Mouse (Mus musculus): Measurements from ENCODE around the gene Gpr160.

The Gpr160 gene

GRCm38 (mm10) chr3:30855604-30856458, at the start of gene Gpr160:
Gpr160 (plus strand) TSS chr3:30855950.
- DNase-seq (ENCODE audit: low read depth, low spot score): peak; percentile 91

DNA sequence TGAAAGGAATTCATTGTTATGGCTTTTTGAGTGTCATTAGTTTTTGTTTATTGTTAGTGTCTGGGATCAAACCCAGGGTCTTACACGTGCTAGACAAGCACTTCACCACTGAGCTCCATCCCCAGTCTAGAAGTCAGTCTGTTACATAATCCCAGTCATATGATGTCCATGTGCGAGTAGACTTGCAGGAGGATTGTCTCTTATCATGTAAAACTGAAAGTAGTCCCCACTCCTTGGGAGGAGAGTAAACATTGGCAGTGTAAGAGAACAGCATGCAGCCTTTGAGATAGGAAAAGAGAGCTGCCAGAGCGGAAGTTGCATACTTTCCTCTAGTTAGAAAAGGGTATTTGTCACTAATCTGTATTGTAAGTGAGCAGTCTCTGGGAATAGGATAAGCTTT, 42.9 kb upstream of the Gpr160 start:
- DNase-seq (ENCODE audit: low read depth, low spot score): no peak

- no peak for DNase-seq (ENCODE audit: low read depth, low spot score)
Measured at GRCm38 (mm10) chr3:30818630-30819125, 37.1 kb upstream of the Gpr160 start.

DNA sequence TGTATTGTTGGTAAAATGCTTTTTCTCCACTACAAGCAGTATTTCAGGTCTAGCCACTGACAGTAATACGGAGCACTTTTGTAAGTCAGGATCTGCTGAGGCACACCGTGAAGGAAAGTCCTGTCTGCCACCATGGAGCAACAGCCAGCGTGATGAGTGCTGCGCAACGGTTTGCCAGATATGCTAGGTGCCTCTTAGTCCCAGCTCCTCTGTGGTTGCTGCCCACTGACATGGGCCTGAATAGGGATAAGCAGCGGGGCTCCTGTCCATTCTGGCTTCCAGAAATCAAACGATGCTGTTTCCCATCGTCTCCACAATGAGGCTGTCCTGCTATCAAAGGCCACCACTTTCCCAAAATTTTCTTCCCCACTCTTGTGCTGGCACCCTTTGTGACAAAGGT, 33.6 kb upstream of the Gpr160 start:
- DNase-seq (ENCODE audit: low read depth, low spot score): no peak

DNA sequence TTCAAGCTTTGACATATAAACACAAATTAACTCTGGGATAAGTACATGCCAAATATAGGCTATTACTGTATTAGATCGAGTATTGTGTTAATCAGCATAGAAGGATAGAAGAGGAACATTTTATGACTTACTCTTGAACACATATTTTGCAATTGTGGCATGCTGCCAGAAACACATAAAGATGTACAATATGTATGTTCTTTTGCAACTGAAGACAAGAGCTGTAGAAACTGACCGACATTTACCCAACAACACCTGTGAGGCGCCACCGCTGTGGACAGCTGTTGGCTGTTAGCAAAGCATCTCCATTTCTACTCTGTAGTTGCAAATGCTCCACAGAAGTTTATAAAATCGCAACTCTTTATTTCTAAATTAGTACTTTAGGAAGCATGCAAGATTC, 29.7 kb upstream of the Gpr160 start:
- DNase-seq (ENCODE audit: low read depth, low spot score): no peak

DNA sequence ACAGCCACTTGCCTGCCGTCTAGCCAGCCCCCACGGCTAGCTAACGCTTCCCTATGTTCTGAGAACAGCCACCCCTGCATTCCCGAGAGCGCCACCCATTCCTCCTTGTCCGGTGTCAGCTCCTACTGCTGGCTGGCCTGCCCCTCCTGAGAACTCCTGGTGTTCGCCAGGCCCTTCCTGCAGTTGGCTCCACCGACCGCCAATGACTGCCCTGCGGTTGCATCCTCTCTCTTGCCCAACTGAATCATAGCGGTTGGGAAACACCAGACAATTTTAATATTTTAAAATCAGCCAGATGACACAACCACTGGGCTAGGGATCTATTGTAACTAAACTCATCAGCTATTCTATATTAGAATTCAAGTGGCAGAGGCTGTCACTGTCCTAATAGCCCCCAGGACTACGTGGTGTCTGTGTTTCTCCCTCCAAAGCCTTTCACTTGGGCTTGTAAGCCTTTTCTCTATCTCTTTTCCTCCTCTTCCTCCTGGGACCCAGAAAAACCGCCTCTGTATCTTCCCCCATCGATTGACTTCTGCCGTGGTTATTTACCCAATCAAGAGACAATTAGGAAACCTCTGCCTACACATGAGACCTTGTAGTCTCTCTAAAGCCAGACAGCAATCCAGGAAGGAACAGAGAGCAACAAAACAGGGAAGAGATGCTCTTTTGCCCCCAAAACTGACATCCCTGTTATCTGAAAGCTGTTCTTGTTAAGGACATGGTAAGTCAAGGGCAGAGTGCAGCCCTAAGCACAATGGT, 23.7 kb upstream of the Gpr160 start:
- DNase-seq (ENCODE audit: low read depth, low spot score): no peak

DNA sequence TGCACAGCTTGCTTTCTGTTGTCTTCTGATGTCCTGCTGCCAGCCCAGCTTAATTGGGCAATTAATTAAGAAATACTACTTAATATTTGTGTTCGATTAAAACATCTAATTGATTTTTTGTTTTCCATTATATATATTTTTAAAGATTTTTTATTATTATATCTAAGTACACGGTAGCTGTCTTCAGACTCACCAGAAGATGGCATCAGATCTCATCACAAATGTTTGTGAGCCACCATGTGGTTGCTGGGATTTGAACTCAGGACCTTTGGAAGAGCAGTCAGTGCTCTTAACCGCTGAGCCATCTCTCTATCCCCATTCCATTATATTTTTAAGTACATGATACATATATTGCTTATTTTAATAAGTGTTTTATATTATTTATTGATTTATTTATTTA, 22.5 kb upstream of the Gpr160 start:
- no peak for DNase-seq (ENCODE audit: low read depth, low spot score)

- DNase-seq (ENCODE audit: low read depth, low spot score): no peak
Measured at GRCm38 (mm10) chr3:30845755-30846154, 10.0 kb upstream of the Gpr160 start.

DNA sequence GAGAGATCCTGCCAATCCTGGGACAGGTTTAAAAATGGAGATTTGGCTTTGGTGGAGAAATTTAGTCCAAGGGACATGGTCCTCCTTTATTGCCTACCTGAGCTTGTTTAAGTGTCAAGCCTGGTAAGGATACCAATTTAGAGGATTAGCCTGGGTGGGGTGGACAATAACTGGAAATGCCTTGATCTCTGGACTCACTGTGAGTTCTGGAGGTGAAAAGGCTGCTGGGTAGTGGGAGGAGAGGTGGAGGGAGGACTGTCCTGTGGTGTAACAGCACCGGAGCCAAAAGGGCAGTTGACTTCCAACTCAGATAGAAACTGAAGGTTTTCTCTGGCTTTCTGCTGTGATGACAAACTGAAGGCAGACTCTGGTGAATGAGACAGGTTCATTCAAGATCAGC, 8.3 kb upstream of the Gpr160 start:
- no peak for DNase-seq (ENCODE audit: low read depth, low spot score)

- DNase-seq (ENCODE audit: low read depth, low spot score): no peak
Measured at GRCm38 (mm10) chr3:30851422-30851821, 4.3 kb upstream of the Gpr160 start.

DNA sequence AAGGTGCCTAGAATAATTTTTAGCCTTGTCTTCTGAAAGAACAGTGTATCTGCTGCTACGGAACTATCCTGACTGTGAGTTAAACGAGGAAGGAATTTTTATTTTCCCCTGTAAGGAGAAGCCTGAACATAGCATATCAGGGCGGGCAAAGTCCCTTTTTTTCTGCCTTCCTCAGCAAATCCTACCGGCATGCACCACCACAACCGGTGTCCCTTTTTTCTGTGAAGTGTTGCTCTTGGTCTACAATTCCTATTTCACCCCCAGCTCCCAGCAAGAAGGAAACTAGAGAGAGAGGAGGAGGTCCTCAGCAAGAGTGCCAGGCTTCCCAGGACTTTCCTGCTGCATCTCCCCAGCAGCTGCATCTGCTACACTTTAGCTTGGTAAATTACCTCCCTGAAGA, 2.2 kb upstream of the Gpr160 start:
- DNase-seq (ENCODE audit: low read depth, low spot score): no peak

GRCm38 (mm10) chr3:30859599-30859998, 3.8 kb downstream of the Gpr160 start:
- DNase-seq (ENCODE audit: low read depth, low spot score): peak; percentile 38

DNA sequence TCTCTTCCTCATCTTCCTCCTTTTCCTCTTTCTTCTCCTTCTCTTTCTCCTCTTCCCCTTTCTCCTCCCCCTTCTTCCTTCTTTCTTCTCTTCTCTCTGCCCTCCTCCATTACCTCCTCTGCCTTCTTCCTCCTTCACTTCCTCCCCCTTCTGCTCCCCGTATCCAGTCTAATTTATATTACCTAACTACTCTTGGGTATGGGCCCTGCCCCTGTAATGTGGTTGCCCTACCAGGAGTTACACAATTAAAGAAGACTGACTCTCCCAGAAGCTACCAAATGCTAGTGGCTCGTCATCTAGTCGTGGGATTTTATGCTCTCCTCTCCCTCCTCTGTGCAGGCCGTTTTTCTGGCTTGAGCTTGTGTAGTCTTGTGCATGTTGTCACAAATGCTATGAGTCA, 5.0 kb downstream of the Gpr160 start:
- no peak for DNase-seq (ENCODE audit: low read depth, low spot score)

- DNase-seq (ENCODE audit: low read depth, low spot score): no peak
Measured at GRCm38 (mm10) chr3:30863712-30864435, 8.1 kb downstream of the Gpr160 start.

- DNase-seq (ENCODE audit: low read depth, low spot score): no peak
Measured at GRCm38 (mm10) chr3:30864640-30865039, 8.9 kb downstream of the Gpr160 start.

GRCm38 (mm10) chr3:30868176-30868575, 12.4 kb downstream of the Gpr160 start:
- DNase-seq (ENCODE audit: low read depth, low spot score): no peak

GRCm38 (mm10) chr3:30868625-30869024, 12.9 kb downstream of the Gpr160 start:
- no peak for DNase-seq (ENCODE audit: low read depth, low spot score)

- DNase-seq (ENCODE audit: low read depth, low spot score): no peak
Measured at GRCm38 (mm10) chr3:30869995-30870394, 14.2 kb downstream of the Gpr160 start.

GRCm38 (mm10) chr3:30876709-30877108, 21.0 kb downstream of the Gpr160 start:
- no peak for DNase-seq (ENCODE audit: low read depth, low spot score)

DNA sequence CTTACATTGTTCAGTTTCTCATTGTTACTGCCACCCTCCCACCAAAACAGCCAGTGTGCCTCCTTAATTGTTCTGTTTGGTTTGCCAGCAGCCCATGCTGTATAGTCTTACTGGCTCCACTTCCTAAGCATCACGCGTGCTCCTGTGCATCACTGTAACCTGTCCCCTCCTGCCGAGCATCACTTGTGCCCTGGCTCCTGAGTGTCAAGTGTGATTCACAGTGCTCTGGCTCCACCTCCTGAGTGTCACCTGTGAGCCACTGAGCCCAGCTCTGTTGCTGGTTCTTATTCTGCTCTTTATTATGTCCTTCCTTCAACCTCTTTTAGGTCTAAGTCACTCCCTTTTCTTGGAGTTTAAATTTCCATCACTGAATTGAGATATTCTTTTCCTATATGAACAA, 31.7 kb downstream of the Gpr160 start:
- DNase-seq (ENCODE audit: low read depth, low spot score): peak; percentile 31

GRCm38 (mm10) chr3:30889014-30889413, 33.3 kb downstream of the Gpr160 start:
- DNase-seq (ENCODE audit: low read depth, low spot score): peak; percentile 80

DNA sequence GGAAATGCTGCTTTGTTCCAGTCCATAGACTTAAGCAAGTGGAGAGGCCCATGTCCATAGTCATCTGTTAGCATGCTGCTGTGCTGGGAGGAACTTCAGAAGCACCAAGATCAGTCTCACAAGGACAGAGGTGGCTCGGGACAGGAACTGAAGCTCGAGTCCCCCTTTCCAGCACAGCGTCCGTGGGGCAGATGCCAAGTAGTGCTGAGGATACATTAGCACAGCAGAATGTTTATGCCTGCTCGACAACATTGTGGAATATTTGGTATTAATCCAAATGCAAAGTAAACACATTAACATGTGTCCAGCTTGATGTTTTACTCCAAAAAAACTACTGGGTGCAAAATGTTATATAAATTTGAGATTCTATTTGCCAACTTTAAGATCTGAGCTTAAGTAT, 41.0 kb downstream of the Gpr160 start:
- no peak for DNase-seq (ENCODE audit: low read depth, low spot score)

Data from ES-CJ7 (cell line).